Mouse (Mus musculus) G1E (cell line): Measurements from ENCODE around the gene Xlr5a. TPM values are rescaled to one million over a fixed set of nuclear protein-coding genes. Genes with fewer than 3 reads are reported as not detected.
"Not testable (repeated sequence)": the region's sequence is repeated elsewhere in the genome, so short reads cannot be mapped to it uniquely, and the experiment has no call there.

Experiments used
- ATAC-seq: 2 replicates; pipeline ENCODE4 v1.8.0; 2016; ENCODE audit warnings: mild to moderate bottlenecking; ENCODE audit not compliant: insufficient number of reproducible peaks, poor library complexity, low FRiP score, severe bottlenecking; ENCODE audit errors: extremely low read depth
- DNase-seq: peaks from one replicate; pipeline ENCODE4 v3.0.0; 2012; ENCODE audit warnings: low spot score
- H3K27me3 ChIP-seq: 2 replicates; pipeline ENCODE4 v1.6.1; 2012; ENCODE audit warnings: mild to moderate bottlenecking, low read length, inconsistent platforms; ENCODE audit not compliant: insufficient read depth
- H3K36me3 ChIP-seq: replicated peaks from 2 replicates; pipeline ENCODE3; 2012; ENCODE audit warnings: mild to moderate bottlenecking, inconsistent platforms
- H3K4me1 ChIP-seq: 2 replicates; pipeline ENCODE4 v1.6.1; 2012; ENCODE audit warnings: low read depth, low read length, inconsistent platforms, mixed read lengths; ENCODE audit not compliant: insufficient read depth
- H3K4me3 ChIP-seq: 2 replicates; pipeline ENCODE4 v1.5.1; 2012; ENCODE audit warnings: low read depth, mild to moderate bottlenecking, inconsistent platforms, low read length, moderate library complexity, mixed read lengths
- H3K9me3 ChIP-seq: replicated peaks from 2 replicates; pipeline ENCODE4 v1.6.1; 2012; ENCODE audit warnings: inconsistent platforms
- CTCF ChIP-seq: IDR thresholded peaks from 2 replicates; pipeline ENCODE4 v1.5.1; 2012; ENCODE audit warnings: low read depth, low read length, inconsistent platforms, mixed read lengths
- GATA1 ChIP-seq: IDR thresholded peaks from 2 replicates; pipeline ENCODE4 v1.6.1; 2012; ENCODE audit warnings: borderline replicate concordance, low read length, inconsistent platforms, mixed read lengths
- GATA2 ChIP-seq: IDR thresholded peaks from 2 replicates; pipeline ENCODE4 v1.6.1; 2012; ENCODE audit warnings: low read depth, low read length, inconsistent platforms, borderline replicate concordance
- TAL1 ChIP-seq: conservative IDR thresholded peaks from 2 replicates; pipeline ENCODE4 v1.6.1; 2012; ENCODE audit warnings: low read depth, low read length, inconsistent platforms, mixed read lengths
- polyA plus RNA-seq: library from polyadenylated mRNA; stranded (reverse); fragments of >175 nt; gene quantifications from 2 replicates; pipeline ENCODE4 v1.2.3, GENCODE M21; 2012
- total RNA-seq, 2 experiments: library from RNA; stranded (forward) in 1 of 2; stranded (reverse) in 1 of 2; fragments of 200-1000 nt in 1 of 2; fragments of >200 nt in 1 of 2; fragmentation: Nextera tagmentation in 1 of 2; gene quantifications; 2 replicates each; pipeline ENCODE4 v1.2.3; 2014 to 2017

Gene Xlr5a
- total and polyA plus RNA-seq, 3 experiments, result not detected

- H3K36me3 ChIP-seq, H3K4me1 ChIP-seq, H3K9me3 ChIP-seq, H3K27me3 ChIP-seq, H3K4me3 ChIP-seq, DNase-seq, ATAC-seq: not testable (repeated sequence)
Measured at GRCm38 (mm10) chrX:73122859-73123829, 169.6 kb downstream of the Xlr5a start.

- not testable (repeated sequence) for ATAC-seq, DNase-seq, H3K27me3 ChIP-seq, H3K4me3 ChIP-seq, H3K9me3 ChIP-seq, H3K4me1 ChIP-seq, H3K36me3 ChIP-seq
Measured at GRCm38 (mm10) chrX:73116747-73117146, 176.0 kb downstream of the Xlr5a start, which contains the start of gene Gm14685. TSS of gene Gm14685 (plus strand) at chrX:73117047.

GRCm38 (mm10) chrX:73096941-73097508 lies 195.8 kb downstream of the Xlr5a start, which contains the start of gene Xlr3a:
TSS of gene Xlr3a (minus strand) at chrX:73097095.
- not testable (repeated sequence) for H3K4me3 ChIP-seq, H3K36me3 ChIP-seq, ATAC-seq, H3K27me3 ChIP-seq, H3K9me3 ChIP-seq, H3K4me1 ChIP-seq, DNase-seq

- DNase-seq, ATAC-seq, H3K36me3 ChIP-seq, H3K9me3 ChIP-seq, H3K27me3 ChIP-seq, H3K4me1 ChIP-seq, H3K4me3 ChIP-seq: not testable (repeated sequence)
Measured at GRCm38 (mm10) chrX:73082267-73083055, 210.3 kb downstream of the Xlr5a start, which contains the start of gene Xlr4a. TSS of gene Xlr4a (minus strand) at chrX:73082478.

GRCm38 (mm10) chrX:73066765-73067312 lies 225.9 kb downstream of the Xlr5a start:
- ATAC-seq, DNase-seq, H3K36me3 ChIP-seq, H3K4me3 ChIP-seq, H3K27me3 ChIP-seq, H3K4me1 ChIP-seq, H3K9me3 ChIP-seq: not testable (repeated sequence)

GRCm38 (mm10) chrX:73064415-73064793 lies 228.4 kb downstream of the Xlr5a start, which contains the start of gene Pnma3:
TSS of gene Pnma3 (plus strand) at chrX:73064787.
- no peak within 1 kb of the TSS for H3K4me3 ChIP-seq
- TF ChIP-seq GATA2 (no peak), TAL1 (no peak), GATA1 (no peak), CTCF (no peak)
- no peaks in the 10 kb centered on the region for H3K27me3 ChIP-seq
- DNase-seq (no peak), ATAC-seq (no peak)
- H3K4me1 ChIP-seq, result no peaks in the 10 kb centered on the region
- H3K9me3 ChIP-seq, result no peaks in the 10 kb centered on the region
- H3K36me3 ChIP-seq, result no peaks in the 10 kb centered on the region
